Mouse (Mus musculus): Measurements from ENCODE around the gene Cmtr1.

- no peak for TF ChIP-seq MYOD1 (IDR thresholded peaks at IDR 0.05; ENCODE audit: control insufficient read depth in 1 of 3, insufficient read length in 2 of 3, low read depth in 2 of 3)
- TF ChIP-seq TCF3 (IDR thresholded peaks at IDR 0.05; ENCODE audit: insufficient read length, low read depth): no peak
Observed at GRCm38 (mm10) chr17:29636118-29636517, 24.3 kb upstream of the Cmtr1 start.

Measured in myocyte (in vitro differentiated cells).